Mouse (Mus musculus) forebrain, embryonic 14.5 days (tissue): ENCODE results near the gene Galnt10. TPM values are rescaled to one million over a fixed set of nuclear protein-coding genes. Genes with fewer than 3 reads are reported as not detected.

ENCODE experiments used
- ATAC-seq: fragments of 200-750 bp; cut with Nextera tagmentation; 2 replicates; pipeline ENCODE4 v1.8.0; 2017; ENCODE audit warnings: mild to moderate bottlenecking, moderate library complexity
- DNase-seq: peaks from one replicate; pipeline ENCODE4 v3.0.0-alpha.2; 2015; ENCODE audit warnings: low spot score
- H3K27ac ChIP-seq: fragments of 300-500 bp; sonication (generic); 2 replicates; pipeline ENCODE4 v1.5.1; 2014; ENCODE audit warnings: low read depth, mild to moderate bottlenecking, control low read depth, low read length, moderate library complexity
- H3K27me3 ChIP-seq: fragments of 300-500 bp; sonication (generic); replicated peaks from 2 replicates; pipeline ENCODE4 v1.6.1; 2014; ENCODE audit warnings: low read length, control low read depth, mixed read lengths; ENCODE audit not compliant: control insufficient read depth, insufficient read depth
- H3K36me3 ChIP-seq: fragments of 300-500 bp; sonication (generic); 2 replicates; pipeline ENCODE4 v1.6.1; 2014; ENCODE audit warnings: low read length, control low read depth; ENCODE audit not compliant: control insufficient read depth, insufficient read depth
- H3K4me1 ChIP-seq: fragments of 300-500 bp; sonication (generic); 2 replicates; pipeline ENCODE4 v1.6.1; 2014; ENCODE audit warnings: antibody characterized with exemption, low read length, control low read depth; ENCODE audit not compliant: control insufficient read depth, insufficient read depth
- H3K4me2 ChIP-seq: fragments of 300-500 bp; sonication (generic); 2 replicates; pipeline ENCODE4 v1.6.1; 2014; ENCODE audit warnings: mild to moderate bottlenecking, control low read depth, low read length
- H3K4me3 ChIP-seq: fragments of 300-500 bp; sonication (generic); 2 replicates; pipeline ENCODE4 v1.5.1; 2014; ENCODE audit warnings: low read depth, low read length, control low read depth
- H3K9ac ChIP-seq: fragments of 300-500 bp; sonication (generic); 2 replicates; pipeline ENCODE4 v1.6.1; 2014; ENCODE audit warnings: mild to moderate bottlenecking, low read length, control low read depth, moderate library complexity
- H3K9me3 ChIP-seq: fragments of 300-500 bp; sonication (generic); replicated peaks from 2 replicates; pipeline ENCODE4 v1.6.1; 2016; ENCODE audit warnings: low read length, control low read depth, mixed read lengths; ENCODE audit not compliant: control insufficient read depth
- WGBS: fragments of 180-500 bp; shearing (Covaris S2); extraction: QIAGEN DNeasy Blood & Tissue Kit; methylation state at CpG from one replicate; pipeline ENCODE4 v1.1.7; 2014; 5-methylcytosine and 5-hydroxymethylcytosine counted together
- polyA plus RNA-seq: library from polyadenylated mRNA; unstranded; fragments of >200 nt; fragmentation: Nextera tagmentation; extraction: Ambion mirVana; gene quantifications from 2 replicates; pipeline ENCODE4 v1.2.1, GENCODE M21; 2014

Galnt10 gene
- polyA plus RNA-seq, 1 experiment from 2014 or later, result 6.1 TPM

DNA sequence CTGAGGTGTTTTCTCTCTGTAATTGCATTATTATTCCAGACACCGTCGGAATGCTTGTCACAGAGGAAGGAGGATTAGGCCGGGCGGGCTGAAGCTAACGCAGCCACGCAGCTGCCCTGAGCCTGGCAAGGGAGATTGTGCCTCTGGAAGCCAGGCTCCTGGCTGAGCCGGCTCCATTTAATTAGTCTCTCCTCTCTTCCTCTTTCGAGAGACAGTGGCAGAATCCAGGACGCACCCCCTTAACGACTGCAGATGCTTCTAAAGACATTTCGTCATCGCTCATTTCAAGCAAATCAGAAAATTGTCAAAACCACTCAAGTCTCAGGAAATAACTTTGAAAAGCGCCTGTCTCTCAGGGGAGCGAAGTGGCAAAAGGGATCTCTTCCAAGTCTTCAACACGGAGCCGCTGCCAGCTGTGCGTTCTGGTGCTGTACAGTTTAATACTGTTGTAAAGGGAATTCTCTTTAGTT is 51.0 kb downstream of the Galnt10 start:
- Histone ChIP-seq H3K27ac (peak overlapping the region; percentile 39; the same call in 1 of the 2 replicates), H3K9ac (peak overlapping the region; percentile 13; the same call in 1 of the 2 replicates), H3K4me3 (no peak overlapping the region), H3K4me1 (peaks cover 14% of the 10 kb centered on the region), H3K27me3 (no peaks in the 10 kb centered on the region), H3K4me2 (peak overlapping the region; percentile 38), H3K36me3 (no peaks in the 10 kb centered on the region), H3K9me3 (no peaks in the 10 kb centered on the region)
- DNase-seq (peak; percentile 76), ATAC-seq (peak; percentile 73)
- 6% methylated on average over 17 of the region's 17 CpGs for WGBS

DNA sequence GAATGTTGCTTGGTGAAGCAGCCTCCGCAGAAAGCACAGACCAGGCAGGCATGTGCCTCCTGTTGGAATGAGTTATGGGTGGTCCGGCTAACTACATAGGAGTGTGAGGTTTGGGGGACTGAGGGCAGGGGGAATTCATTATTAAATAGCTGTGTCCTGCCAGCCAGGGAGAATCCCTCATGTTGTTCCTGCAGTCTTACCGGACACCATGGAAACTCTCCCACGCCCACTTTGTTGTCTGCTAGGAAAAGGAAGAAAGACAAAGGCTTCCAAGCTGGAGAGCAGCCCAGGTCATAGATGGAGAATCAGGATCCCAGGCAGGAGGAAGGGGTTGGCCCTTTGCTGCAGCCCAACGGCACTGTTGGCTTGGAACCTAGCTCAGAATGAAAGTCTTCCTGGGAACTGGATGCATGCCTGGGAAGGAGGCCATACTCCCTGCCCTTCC is 51.6 kb downstream of the Galnt10 start:
- H3K27me3 ChIP-seq, result no peaks in the 10 kb centered on the region
- H3K4me1 ChIP-seq, result peaks cover 14% of the 10 kb centered on the region
- 0 out of 2 replicates have a peak overlapping the region, but pooled peaks have one; percentile 17 for H3K9ac ChIP-seq
- H3K4me3 ChIP-seq, result no peak overlapping the region
- 20% methylated on average over 5 of the region's 5 CpGs for WGBS
- H3K27ac ChIP-seq, result peak overlapping the region; percentile 39; the same call in 1 of the 2 replicates
- H3K9me3 ChIP-seq, result no peaks in the 10 kb centered on the region
- peak; percentile 67 for DNase-seq
- H3K36me3 ChIP-seq, result no peaks in the 10 kb centered on the region
- peak overlapping the region; percentile 38 for H3K4me2 ChIP-seq
- ATAC-seq, result peak; percentile 57; the same call in 1 of the 2 replicates

DNA sequence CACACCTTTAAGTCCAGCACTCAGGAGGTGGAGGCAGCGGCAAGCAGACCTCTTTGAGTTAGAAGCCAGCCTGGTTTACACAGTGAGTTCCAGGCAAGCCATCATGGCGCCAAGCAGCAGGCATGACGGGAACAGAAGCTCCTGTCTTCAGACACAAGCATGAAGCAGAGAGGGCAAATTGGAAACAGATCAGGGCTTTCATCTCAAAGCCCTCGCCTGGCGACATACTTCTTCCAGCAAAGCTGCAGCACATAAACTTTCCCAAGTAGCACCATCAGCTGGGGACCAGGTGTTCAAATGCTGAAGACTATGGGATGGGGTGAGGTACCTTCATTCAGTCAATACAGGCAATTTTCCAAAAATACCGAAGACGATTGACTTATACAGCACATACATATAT is 54.9 kb downstream of the Galnt10 start:
- ATAC-seq, result no peak

DNA sequence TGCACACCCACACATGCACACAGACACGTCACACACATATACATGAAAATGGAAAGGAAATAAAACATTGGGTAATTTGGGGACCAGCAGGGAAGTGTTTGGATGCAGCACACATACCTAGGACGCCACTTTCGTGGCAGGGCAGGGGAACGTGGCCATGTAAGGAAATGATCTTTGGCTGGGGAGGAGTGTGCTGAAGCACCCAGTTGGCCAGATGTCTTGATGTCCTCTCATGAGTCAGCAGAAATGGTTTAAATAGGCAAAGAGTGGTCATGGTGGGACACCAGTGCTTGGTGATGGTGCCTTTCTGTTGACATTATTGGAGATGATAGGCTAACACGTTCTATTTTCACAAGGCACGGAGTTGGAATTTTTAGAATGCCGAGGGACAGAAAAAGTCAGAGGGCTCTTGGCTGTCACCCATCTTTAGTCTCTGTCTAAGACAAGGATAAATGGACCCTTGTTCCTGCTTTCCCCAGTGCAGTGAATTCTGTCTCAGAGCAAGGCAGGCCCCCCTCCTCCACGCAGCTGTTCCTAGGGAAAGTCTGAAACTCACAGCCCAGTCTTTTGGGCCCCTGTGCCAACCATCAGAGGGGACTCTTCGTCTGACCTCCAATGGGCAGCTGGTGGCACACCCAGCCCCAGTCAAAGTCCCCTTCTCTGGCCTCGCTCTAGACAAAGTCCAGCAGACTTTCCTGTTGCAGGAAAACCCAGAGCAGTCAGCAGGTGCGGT is 56.1 kb downstream of the Galnt10 start:
- no peak for DNase-seq
- no peak for ATAC-seq
- Histone ChIP-seq H3K4me3 (no peak overlapping the region), H3K9ac (no peak overlapping the region), H3K27me3 (no peaks in the 10 kb centered on the region), H3K27ac (no peak overlapping the region), H3K4me2 (no peak overlapping the region), H3K9me3 (no peaks in the 10 kb centered on the region), H3K36me3 (no peaks in the 10 kb centered on the region), H3K4me1 (peaks cover 9% of the 10 kb centered on the region)
- 83% methylated on average over 11 of the region's 11 CpGs for WGBS

More for the DNA sequence above, 54.9 kb downstream of the Galnt10 start:
- Histone ChIP-seq H3K36me3 (no peaks in the 10 kb centered on the region), H3K4me2 (no peak overlapping the region), H3K27me3 (no peaks in the 10 kb centered on the region), H3K4me1 (peaks cover 14% of the 10 kb centered on the region), H3K27ac (no peak overlapping the region), H3K9ac (no peak overlapping the region), H3K4me3 (no peak overlapping the region), H3K9me3 (no peaks in the 10 kb centered on the region)
- DNase-seq, result no peak
- WGBS, result 95% methylated on average over 7 of the region's 7 CpGs

DNA sequence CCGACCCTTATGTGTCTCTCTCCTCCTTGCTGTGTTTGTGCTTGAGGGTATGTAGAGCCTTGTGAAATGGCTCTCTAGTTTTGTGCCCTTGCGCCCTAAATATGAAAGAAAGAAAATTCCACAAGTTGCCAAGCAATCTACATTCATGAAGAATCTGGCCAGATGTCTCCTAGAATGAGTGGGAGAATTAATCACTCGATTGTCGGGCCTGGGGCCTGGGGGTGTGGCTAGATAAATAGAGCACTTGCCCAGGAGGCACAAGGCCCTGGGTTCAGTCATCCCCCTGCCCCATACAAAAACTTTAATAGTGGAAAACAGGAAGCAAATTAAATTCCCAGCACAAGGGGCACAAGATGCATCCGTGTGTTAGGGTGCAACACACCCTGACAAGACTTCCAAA is 56.7 kb downstream of the Galnt10 start:
- Histone ChIP-seq H3K9me3 (no peaks in the 10 kb centered on the region; the same call in 1 of the 2 replicates), H3K27ac (no peak overlapping the region), H3K27me3 (no peaks in the 10 kb centered on the region), H3K4me3 (no peak overlapping the region), H3K36me3 (no peaks in the 10 kb centered on the region), H3K9ac (no peak overlapping the region), H3K4me1 (peaks cover 4% of the 10 kb centered on the region), H3K4me2 (no peak overlapping the region)
- no peak for ATAC-seq
- 49% methylated on average over 5 of the region's 5 CpGs for WGBS
- no peak for DNase-seq

DNA sequence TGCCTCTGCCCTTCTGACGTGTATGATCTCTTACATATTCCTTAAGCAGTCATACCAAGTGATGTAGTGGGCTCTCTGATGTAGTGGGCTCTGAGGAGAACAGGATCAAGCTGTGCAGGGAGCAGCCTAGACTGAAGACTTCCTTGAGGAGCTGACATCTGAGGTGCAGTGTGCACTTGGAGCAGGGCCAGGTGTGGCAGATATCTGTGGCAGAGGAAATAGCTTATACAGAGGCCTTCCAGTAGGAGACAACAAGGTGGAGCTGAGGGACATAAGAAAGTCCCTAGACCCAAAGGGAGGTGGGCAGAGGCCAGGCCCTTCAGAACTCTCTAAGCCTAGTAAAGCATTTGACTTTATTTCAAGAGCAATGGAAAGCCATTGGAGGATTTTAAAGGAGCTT is 61.4 kb downstream of the Galnt10 start:
- Histone ChIP-seq H3K9me3 (peaks cover 2% of the 10 kb centered on the region), H3K4me2 (no peak overlapping the region), H3K36me3 (no peaks in the 10 kb centered on the region), H3K27me3 (no peaks in the 10 kb centered on the region), H3K9ac (no peak overlapping the region), H3K27ac (no peak overlapping the region), H3K4me3 (no peak overlapping the region), H3K4me1 (no peaks in the 10 kb centered on the region)
- DNase-seq (no peak), ATAC-seq (no peak)
- WGBS, result 86% methylated on average over 1 of the region's 1 CpGs

DNA sequence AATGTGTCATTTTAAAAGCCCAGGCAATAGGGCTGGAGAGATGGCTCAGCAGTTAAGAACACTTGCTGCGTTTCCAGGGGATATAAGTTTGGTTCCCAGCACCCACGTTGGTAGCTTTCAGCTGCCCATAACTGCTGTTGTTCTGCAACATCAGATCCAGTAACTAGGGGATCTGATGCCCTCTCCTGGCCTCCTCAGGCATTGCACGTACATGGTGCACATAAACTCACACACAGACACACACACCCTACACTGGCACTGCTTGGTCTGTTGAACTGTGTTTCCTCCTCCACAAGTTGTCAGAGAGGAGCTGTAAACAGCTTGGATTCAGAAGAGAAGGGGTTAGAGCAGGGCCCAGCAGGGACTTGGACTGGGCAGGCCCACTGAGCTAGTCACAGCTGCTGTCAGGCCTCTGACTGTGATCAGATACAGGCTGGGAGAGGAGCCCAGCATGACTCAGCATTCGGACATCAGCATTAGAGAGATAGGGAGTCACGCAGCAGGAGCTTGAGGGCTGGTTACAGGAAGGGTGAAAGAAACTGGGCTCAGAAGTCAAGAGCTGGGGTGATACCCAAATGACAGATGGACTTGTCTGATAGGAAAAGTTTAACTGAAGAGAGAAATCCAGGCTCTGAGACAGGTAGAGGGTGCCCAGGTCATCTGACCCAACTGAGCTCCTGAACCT is 62.0 kb downstream of the Galnt10 start:
- Histone ChIP-seq H3K27me3 (no peaks in the 10 kb centered on the region), H3K9me3 (peaks cover 2% of the 10 kb centered on the region), H3K4me1 (no peaks in the 10 kb centered on the region), H3K4me3 (no peak overlapping the region), H3K4me2 (no peak overlapping the region), H3K27ac (no peak overlapping the region), H3K36me3 (no peaks in the 10 kb centered on the region), H3K9ac (no peak overlapping the region)
- no peak for DNase-seq
- ATAC-seq, result no peak
- 94% methylated on average over 5 of the region's 5 CpGs for WGBS

DNA sequence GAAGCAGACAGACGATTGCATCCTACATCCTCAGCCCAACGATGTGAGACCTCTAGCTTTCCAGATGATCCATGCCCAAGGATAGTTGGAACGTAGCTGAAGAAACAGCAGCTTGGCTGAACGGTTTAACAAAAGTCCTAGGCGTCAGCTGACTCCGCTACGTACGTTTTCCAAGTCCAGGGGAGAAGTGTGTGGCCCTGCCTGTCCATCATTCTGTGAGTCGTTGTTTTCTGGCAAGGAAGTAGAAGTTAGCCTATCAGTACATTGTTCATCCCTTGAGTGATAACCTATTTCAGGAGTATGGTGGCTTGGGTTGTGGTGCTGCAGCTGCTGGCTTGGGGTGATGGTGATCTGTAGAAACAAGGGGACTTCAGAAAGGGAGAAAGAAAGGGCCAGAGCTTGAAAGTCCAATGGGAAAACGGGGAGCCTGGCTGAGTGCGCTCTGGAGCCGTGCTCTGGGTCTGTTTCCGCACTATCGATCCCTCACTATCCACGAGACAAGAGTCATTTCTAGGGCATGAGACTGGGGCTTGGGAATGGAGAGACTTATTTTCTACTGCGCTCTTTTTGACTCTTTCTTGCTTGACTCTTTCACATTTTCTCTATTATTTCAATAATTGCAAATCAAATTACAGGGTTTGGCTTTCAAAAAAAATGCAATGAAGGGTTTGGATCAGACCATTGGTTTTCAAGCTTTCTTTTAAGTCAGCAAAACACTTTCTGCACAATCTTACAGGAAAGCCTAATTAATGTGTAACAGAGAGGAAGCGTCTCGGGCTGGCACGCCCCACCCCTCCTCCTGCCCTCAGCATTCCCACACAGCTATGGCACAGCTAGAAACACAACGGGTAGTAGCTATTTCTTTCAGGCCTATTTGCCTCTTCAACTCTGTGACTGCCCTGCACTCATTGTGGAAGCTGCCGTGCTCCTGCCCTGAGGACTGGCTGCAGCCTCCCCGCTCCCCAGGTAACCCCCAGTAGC is 63.2 kb downstream of the Galnt10 start:
- ATAC-seq (no peak), DNase-seq (no peak)
- no peaks in the 10 kb centered on the region for H3K4me1 ChIP-seq
- 78% methylated on average over 22 of the region's 22 CpGs for WGBS
- no peak overlapping the region for H3K4me3 ChIP-seq
- no peak overlapping the region for H3K9ac ChIP-seq
- peaks cover 2% of the 10 kb centered on the region for H3K9me3 ChIP-seq
- H3K4me2 ChIP-seq, result no peak overlapping the region
- no peak overlapping the region for H3K27ac ChIP-seq
- H3K27me3 ChIP-seq, result no peaks in the 10 kb centered on the region
- no peaks in the 10 kb centered on the region for H3K36me3 ChIP-seq
